Mouse (Mus musculus): Measurements from ENCODE around the gene Ccdc85a.

DNA sequence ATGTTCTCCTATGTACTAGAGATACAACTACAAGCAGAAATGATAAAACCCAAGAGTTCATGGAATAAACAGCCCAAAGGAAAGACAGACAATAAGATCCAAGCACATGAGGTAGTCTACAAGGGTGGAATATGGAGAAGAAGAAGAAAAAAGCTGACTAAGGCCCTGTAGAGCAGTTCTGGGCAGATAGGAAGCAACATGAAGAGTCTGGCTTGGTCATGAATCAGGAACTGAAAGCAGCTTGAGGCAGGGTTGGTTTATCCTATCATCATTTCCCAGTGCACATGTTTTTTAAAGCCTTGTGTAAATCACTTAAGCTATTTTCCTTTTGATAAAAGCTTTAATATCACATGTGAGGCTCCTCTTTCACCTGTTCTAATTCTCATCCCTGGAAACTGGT lies 144.2 kb downstream of the Ccdc85a start:
- TF ChIP-seq CTCF (IDR thresholded peaks at IDR 0.05; ENCODE audit: low read depth) (no peak), EP300 (optimal IDR thresholded peaks at IDR 0.05) (no peak)
